Mouse (Mus musculus): ENCODE measurements around the gene Lactb. TPM values are rescaled to one million over a fixed set of nuclear protein-coding genes. Genes with fewer than 3 reads are reported as not detected.
"Not testable (repeated sequence)": the region's sequence is repeated elsewhere in the genome, so short reads cannot be mapped to it uniquely, and the experiment has no call there.

The Lactb gene
- total RNA-seq, 4 experiments from 2014 or later, result 18.3 to 23.1 (median 22.6) TPM

DNA sequence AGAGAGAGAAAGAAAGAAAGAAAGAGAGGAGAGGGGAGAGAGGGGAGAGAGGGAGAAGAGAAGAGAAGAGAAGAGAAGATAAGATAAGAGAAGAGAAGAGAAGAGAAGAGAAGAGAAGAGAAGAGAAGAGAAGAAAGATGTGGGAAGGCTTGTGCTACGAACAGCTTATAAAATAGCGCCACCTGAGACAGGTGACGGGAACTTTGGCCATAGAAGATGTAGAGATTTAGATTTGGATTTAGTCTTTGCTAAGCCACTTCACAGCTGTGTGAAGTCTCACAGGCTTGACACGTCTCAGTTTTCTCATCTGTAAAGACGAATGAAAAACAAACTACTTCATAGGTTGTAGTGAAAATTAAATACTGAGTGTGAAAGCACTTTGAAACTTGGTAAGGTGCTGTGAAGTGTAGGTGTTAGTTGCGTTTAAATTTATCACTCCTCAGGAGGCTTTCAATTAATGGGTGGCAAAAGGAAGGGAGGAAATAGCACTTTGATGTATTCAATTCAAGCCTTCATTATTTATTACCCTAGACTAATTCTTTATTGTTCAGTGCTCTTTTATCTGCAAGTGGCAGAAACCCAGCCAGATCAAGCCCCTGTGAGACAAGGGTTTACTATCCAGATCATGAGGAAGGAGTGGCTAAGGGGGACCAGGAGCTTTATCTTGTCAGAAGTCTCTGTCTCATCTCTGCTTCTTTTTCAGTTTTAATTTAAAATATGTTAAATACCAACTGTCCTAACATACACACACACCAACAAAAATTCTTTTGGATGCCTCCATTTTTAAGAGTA lies 54.6 kb downstream of the Lactb start:
- no peak for DNase-seq (ENCODE audit: low spot score in 2 of 2)

- DNase-seq (ENCODE audit: low spot score in 2 of 2), result no peak
Measured at GRCm38 (mm10) chr9:66919981-66920380, 55.3 kb downstream of the Lactb start.

GRCm38 (mm10) chr9:66919382-66919971 lies 55.8 kb downstream of the Lactb start, which contains the start of gene Rab8b:
Gene Rab8b (minus strand): TSS chr9:66919687.
- peak; percentile 95 for DNase-seq (ENCODE audit: low spot score in 2 of 2)

DNA sequence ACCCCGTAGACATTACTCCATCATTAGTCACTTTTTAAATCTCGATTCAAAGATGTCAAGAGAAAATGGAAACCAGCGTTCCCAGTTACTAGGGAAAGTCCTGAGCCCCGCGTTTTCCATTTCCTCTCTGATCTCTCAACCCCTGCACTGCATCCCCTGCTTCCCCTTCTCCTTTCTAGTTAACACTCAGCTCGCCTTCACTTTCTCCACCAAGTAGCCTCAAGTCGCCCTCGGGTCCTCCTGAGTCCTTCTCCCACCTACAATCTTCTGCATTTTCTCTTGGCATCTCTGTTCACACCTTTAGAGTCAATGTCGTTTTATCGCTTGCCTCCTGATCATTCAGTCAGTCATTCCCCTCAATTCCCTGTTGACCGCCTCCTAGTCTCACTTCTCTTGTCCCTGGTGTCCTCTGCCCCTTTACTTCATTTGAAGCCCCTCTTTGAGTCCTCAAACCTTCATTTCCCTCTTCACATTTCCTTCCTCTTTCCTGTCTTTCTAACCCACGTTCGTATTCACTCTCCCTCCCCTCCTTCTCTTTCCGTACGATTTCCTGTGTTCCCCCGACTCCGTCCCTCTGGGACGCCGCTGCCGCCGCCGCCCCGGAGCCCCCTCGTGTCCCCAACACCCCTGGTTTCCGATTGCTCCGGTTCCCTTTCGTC lies 56.5 kb downstream of the Lactb start:
- DNase-seq (ENCODE audit: low spot score in 2 of 2), result no peak

DNA sequence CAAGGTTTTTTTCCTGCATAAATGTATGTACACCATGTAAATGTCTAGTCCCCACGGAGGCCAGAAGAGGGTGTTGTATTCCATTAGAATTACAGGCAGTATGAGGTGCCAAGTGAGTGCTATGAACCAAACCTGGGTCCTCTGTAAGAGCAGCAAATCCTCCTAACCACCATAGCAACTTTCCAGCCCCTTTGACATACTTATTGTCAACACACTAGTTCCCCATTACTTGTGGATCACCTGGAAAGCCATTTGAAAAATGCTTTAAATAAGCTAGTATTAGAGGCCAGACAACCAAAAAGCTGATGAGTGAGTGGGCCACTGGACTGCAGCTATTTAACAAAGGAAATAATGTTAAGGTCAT lies 57.4 kb downstream of the Lactb start:
- no peak for DNase-seq (ENCODE audit: low spot score in 2 of 2)

GRCm38 (mm10) chr9:66917216-66917891 lies 57.9 kb downstream of the Lactb start:
- DNase-seq (ENCODE audit: low spot score in 2 of 2), result no peak

DNA sequence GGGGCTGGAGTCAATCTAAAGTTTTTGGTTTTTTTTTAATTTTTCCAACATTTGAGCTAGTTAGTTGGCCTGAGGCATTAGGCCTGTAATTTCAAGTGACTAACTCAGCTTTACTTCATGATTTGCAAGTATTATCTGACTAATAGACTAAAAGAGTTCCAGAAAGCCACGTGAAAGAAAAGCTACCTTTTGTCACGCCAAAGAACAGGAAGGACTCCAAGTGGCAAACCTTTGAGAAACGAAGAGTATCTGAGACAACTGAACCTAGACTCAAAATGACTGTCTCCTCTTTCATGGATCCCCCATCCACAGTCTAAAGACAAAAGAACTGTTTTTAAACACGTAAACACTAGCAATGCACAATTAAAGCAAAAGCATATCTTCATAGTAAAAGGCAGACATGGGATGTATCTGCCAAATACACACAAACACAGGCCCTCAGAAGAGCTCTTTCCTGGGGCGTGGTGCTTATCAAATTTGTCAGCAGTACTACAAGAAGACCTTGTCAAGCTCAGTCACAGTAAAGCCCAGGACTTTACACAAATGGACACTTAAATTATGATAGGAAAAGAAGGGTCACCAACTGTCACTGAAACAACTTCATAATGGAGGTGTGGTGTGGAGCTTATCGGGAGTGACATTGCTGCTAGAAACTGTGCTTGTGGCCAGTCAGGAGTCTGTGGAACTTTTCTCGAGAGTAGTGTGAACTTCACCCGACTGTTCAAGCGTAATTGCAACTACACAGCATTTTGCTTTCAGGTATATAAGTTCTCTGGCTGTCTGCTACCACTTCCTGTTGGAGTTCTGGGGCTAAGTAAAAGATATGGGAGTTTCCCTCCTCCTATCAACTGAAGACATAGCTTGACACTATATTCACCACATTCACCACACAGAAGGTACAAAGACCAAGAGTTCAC lies 59.2 kb downstream of the Lactb start:
- DNase-seq (ENCODE audit: low spot score in 2 of 2), result no peak

- no peak for DNase-seq (ENCODE audit: low spot score in 2 of 2)
Measured at GRCm38 (mm10) chr9:66915401-66915800, 59.9 kb downstream of the Lactb start.

GRCm38 (mm10) chr9:66914540-66914939 lies 60.7 kb downstream of the Lactb start:
- no peak for DNase-seq (ENCODE audit: low spot score in 2 of 2)

DNA sequence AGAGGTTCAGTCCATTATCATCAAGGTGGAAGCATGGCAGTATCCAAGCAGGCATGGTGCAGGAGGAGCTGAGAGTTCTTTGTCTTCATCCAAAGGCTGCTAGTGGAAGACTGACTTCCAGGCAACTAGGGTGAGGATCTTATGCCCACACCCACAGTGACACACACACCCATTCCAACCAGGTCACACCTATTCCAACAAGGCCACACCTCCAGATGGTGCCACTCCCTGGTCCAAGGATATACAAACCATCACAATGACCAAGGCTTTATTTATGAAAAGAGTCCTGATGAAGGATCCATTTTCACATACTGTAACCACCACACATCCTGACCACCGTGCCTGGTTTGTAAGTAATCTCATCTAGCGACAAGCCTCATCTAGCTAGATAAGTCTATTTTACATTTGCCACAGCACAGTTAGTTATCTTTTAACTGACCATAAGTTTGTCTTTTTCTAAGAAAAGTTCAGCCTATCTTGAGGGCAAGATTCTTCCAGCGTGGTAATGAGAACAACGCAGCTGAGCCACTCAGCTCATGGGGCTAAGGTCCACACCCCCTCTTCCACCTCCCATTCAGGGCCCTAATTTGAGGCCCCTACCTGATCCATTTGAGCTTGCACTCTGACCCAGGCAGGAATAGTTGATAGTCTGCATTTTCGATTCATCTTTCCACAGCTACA lies 61.9 kb downstream of the Lactb start:
- DNase-seq (ENCODE audit: low spot score in 2 of 2), result not testable (repeated sequence)

- no peak for DNase-seq (ENCODE audit: low spot score in 2 of 2)
Measured at GRCm38 (mm10) chr9:66912304-66912703, 63.0 kb downstream of the Lactb start.

- DNase-seq (ENCODE audit: low spot score in 2 of 2), result no peak
Measured at GRCm38 (mm10) chr9:66910677-66911076, 64.6 kb downstream of the Lactb start.

- DNase-seq (ENCODE audit: low spot score in 2 of 2), result no peak
Measured at GRCm38 (mm10) chr9:66909922-66910321, 65.4 kb downstream of the Lactb start.

DNA sequence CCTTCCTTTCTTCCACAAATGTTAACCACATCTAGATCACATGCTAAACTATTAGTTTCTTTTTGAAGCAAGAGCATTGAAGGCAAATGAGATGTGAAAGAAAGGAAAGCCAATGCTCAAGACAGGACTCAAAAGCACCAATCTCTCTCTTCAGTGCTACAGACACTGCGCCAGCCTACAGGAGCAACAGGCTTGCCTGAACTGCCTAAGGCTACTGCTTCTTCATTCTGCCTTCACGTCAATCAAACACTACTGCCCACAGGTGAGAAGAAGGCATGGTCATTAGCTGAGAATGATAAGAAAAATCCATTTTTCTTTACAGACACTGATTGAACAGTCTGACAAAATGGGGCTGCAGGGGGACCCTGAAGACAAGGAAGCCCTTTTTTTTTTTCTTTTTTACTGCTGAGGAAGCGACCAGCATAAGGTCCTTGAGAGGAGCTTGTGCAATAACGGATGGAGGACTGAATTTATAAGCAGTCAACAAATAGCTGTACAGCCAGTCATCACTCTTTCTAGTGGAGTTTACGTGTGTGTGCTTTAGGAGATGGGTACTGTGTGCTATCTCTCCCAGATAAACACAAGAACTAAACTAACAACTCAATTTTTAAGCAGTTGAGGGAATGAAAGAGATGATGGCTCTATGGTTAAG lies 67.4 kb downstream of the Lactb start:
- no peak for DNase-seq (ENCODE audit: low spot score in 2 of 2)

DNA sequence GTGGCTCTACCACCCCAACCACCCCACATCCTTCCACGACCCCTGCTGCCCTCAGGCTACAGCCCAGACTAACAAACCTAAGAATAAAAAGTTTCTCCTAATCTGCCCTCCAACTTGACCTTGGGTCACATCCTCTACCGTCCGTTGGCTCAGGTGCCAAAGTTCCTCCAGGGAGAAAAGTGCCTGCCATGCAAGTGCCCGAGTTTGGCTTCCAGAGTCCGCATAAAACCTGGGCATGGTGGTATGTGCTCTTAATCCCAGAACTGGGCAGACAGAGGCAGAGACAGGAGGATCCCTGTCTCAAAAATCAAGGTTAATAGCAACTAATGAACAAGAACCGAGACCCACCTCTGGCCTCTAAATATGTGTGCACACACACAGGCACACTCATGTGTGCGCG lies 68.2 kb downstream of the Lactb start:
- DNase-seq (ENCODE audit: low spot score in 2 of 2), result no peak

DNA sequence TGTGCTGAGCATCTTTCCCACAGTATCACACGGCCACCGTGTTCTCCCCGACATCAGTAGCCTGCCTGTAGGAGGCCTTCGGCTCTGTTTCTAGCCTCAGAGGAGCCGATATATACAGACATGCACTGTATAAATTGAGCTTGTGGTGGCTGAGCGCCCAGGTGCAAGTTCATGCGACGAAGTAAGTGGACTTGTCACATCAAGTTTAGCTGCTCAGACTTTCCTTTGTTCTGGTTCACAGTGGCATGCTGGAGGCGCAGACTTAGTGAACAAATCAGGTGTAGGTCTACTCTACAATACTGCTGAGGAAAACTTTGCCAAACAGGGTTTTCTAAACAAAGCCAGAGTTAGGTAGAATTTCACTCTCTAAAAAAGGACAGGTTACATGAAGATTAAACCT lies 69.3 kb downstream of the Lactb start:
- DNase-seq (ENCODE audit: low spot score in 2 of 2), result no peak
